Mouse (Mus musculus): ENCODE data around the gene Tmem268. TPM values are rescaled to one million over a fixed set of nuclear protein-coding genes. Genes with fewer than 3 reads are reported as not detected.

Gene Tmem268
- polyA plus RNA-seq (2012; rRNA removed), result 1.5 and 1.8 TPM in 2 replicates

DNA sequence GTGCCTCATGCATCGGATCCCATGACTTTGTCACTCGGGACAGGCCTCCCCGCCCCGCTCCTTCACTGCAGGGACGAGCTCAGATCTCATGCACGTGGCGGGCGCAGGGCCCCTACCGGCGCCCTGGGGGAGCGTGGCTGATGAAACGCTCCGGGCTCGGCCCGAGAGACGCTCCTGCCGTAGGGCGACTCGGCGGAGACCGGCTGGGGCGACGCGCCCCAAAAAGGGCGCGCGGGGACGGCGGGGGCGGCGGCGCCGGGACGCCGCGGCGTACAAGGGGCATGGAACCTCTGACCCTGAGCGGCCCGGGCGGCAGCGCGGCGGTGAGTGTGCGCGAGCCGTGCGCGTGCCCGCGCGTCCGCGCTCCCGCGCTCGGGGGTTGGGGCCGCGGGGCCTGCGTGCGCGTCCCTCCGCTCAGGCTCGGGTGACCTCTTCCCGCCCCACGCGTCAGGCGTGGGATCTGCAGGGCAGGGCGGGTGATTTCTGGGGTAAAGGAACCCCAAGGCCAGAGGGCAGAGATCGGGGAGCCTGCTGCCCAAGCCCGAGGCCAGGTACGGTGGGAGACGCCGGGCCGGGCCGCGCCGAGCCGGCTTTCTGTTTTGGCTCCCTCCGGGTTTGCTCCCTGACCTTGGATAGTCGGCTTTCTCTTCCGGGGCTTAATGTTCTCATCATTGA, at the start of gene Tmem268:
TSS of gene Tmem268 (plus strand) at position 375 of the 675 bp plus-strand sequence.

DNA sequence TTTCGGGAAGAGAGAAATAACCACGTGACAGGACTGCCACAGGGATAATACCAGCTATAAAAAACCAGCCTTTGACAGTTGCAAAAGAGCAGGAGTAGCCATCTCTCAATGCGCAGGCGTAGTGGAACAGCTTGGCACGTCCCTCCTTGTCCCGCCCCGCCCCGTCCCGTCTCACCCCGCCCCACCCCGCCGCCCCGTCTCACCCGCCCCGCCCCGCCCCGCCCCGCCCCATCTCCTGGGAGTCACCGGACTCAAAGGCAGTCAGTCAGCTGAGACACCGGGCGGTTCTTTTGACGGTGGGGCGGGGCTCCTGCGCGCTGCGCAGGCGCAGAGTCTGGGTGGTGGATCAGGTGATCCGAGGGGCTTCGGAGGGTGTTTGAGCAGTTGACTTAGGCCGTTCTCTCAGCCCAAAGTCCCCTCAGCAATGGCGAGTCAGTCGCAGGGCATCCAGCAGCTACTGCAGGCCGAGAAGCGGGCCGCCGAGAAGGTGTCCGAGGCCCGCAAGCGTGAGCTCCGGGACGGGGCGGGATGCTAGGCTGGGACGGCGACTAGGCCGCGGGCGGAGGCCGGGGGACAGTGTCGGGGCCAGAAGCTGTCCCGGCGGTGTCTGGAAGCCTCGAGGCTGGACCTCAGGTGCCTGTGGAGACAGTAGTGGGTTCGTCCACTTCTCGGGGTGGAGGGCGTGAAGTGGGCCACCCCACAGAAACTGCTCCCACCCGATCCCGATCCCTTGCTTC, 13.9 kb upstream of the Tmem268 start, which contains the start of gene Atp6v1g1:
TSS of gene Atp6v1g1 (plus strand) at position 279 of the 737 bp plus-strand sequence.

DNA sequence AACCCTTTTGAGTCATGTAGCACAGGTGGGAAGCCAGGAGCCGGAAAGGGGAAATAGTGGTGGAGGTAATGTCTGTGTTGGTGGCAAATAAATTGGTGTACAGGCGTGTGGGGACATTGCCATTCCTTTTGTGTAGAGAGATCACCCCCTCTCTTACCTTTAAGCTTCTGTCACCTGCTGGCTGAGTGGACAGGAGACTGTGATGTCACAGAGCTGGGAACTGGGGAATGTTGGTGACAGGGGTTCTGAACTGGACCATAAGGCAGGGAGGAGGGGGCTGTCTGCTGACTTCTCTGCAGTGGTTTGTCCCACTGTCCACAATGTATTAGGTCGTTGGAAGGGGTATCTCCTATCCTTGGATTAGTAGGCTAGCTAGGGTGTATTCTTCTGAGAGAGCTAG, 46.4 kb downstream of the Tmem268 start, which contains the start of gene Gm11213:
TSS of gene Gm11213 (minus strand) at position 317 of the 400 bp plus-strand sequence.

DNA sequence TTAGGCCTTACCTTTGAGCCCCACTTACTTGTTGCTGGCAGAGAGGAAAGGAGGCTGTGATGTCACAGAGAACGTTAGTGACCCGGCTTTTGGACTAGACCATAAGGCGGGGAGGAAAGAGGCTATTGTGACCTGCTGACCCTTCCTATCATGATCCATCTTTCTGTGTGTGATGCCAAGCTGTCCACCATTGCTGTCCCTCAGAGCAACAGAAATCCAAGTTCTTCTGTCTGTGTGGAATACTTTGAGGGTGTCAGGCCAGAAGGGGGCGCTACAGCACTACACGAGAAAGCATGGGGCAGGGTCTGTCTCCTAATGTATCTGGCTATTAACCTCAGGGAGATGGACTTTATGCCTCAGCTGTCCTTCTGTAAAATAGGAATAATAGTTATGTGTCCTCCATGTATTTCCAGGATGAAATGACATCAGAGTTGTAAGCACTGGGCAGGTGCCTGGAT, 63.8 kb downstream of the Tmem268 start, which contains the start of gene Tex48:
TSS of gene Tex48 (minus strand) at position 51 of the 458 bp plus-strand sequence.

Other genes starting within 250 kb of the Tmem268 start
- 0.58 and 0.88 TPM in 2 replicates for gene Orm1, start 214.2 kb upstream of the Tmem268 start, polyA plus RNA-seq (2012; rRNA removed)
- not detected in 2 replicates for gene Orm3, start 202.6 kb upstream of the Tmem268 start, polyA plus RNA-seq (2012; rRNA removed)
- 0.10 and 0.16 TPM in 2 replicates for gene Orm2, start 196.3 kb upstream of the Tmem268 start, polyA plus RNA-seq (2012; rRNA removed)
- gene Akna, start 155.4 kb upstream of the Tmem268 start, polyA plus RNA-seq (2012; rRNA removed), result 2.8 and 3.8 TPM in 2 replicates
- 8.4 and 9.4 TPM in 2 replicates for gene Whrn, start 62.8 kb upstream of the Tmem268 start, polyA plus RNA-seq (2012; rRNA removed)
- 8.1 and 8.5 TPM in 2 replicates for gene Atp6v1g1, start 14.0 kb upstream of the Tmem268 start, polyA plus RNA-seq (2012; rRNA removed)
- gene Gm11213, start 46.5 kb downstream of the Tmem268 start, polyA plus RNA-seq (2012; rRNA removed), result not detected in 2 replicates
- not detected in 2 replicates for gene Tex48, start 63.6 kb downstream of the Tmem268 start, polyA plus RNA-seq (2012; rRNA removed)
- not detected in 2 replicates for gene Gm11214, start 104.6 kb downstream of the Tmem268 start, polyA plus RNA-seq (2012; rRNA removed)
- gene Tnfsf15, start 186.3 kb downstream of the Tmem268 start, polyA plus RNA-seq (2012; rRNA removed), result not detected in 2 replicates